Mouse (Mus musculus) layer of hippocampus, adult 18-20 months (tissue): ENCODE data around the gene Lnp1. TPM values are rescaled to one million over a fixed set of nuclear protein-coding genes. Genes with fewer than 3 reads are reported as not detected.
"Not testable (repeated sequence)": the region's sequence is repeated elsewhere in the genome, so short reads cannot be mapped to it uniquely, and the experiment has no call there.

Source experiments
- DNase-seq, 2 experiments: peaks; one replicate each; pipeline ENCODE4 v3.0.0; 2022; ENCODE audit warnings: low spot score in 2 of 2
- long read RNA-seq: library from polyadenylated mRNA; stranded (forward); transcript quantifications from one replicate; pipeline ENCODE4 v2.0.0, GENCODE M21; 2021
- total RNA-seq, 2 experiments: library from RNA; stranded (reverse); gene quantifications; 2 replicates each; pipeline ENCODE4 v1.2.3; 2021

Lnp1 gene
- total RNA-seq = 1 to 10 TPM; 2.5 to 3.2 TPM
- long read RNA-seq, partial matches to known transcripts = 0 of 1 reads
- long read RNA-seq, other reads (novel, unspliced or antisense) = 0 of 1 reads

GRCm38 (mm10) chr16:56928023-56928422, at the start of gene Lnp1:
Lnp1 (minus strand) TSS chr16:56928061.
- peak in 1 of 2 experiments; percentile 55 for DNase-seq

GRCm38 (mm10) chr16:56974646-56975045, 46.8 kb upstream of the Lnp1 start:
- DNase-seq = no peak

GRCm38 (mm10) chr16:56958311-56958710, 30.4 kb upstream of the Lnp1 start:
- DNase-seq = not testable (repeated sequence)

- no peak for DNase-seq
Measured at GRCm38 (mm10) chr16:56949085-56949484, 21.2 kb upstream of the Lnp1 start.

GRCm38 (mm10) chr16:56942341-56942740, 14.5 kb upstream of the Lnp1 start:
- no peak for DNase-seq

GRCm38 (mm10) chr16:56920102-56920657, 7.7 kb downstream of the Lnp1 start:
- peak in 1 of 2 experiments; percentile 68 for DNase-seq

- no peak for DNase-seq
Measured at GRCm38 (mm10) chr16:56917230-56917629, 10.6 kb downstream of the Lnp1 start.

- no peak for DNase-seq
Measured at GRCm38 (mm10) chr16:56908986-56909385, 18.9 kb downstream of the Lnp1 start.

GRCm38 (mm10) chr16:56902206-56902605, 25.7 kb downstream of the Lnp1 start:
- not testable (repeated sequence) for DNase-seq

GRCm38 (mm10) chr16:56891583-56891982, 36.3 kb downstream of the Lnp1 start:
- no peak for DNase-seq

GRCm38 (mm10) chr16:56886616-56887116, 41.2 kb downstream of the Lnp1 start:
- DNase-seq = no peak

- peak; percentile 43 to 80 for DNase-seq
Measured at GRCm38 (mm10) chr16:56885824-56886615, 41.8 kb downstream of the Lnp1 start, which contains the start of gene Tmem45a. Tmem45a (minus strand) TSS chr16:56886166.

- DNase-seq = no peak
Measured at GRCm38 (mm10) chr16:56884811-56885210, 43.0 kb downstream of the Lnp1 start.

- DNase-seq = no peak
Measured at GRCm38 (mm10) chr16:56873410-56873809, 54.5 kb downstream of the Lnp1 start.

GRCm38 (mm10) chr16:56870458-56870857, 57.4 kb downstream of the Lnp1 start:
- DNase-seq = no peak

GRCm38 (mm10) chr16:56868361-56868760, 59.5 kb downstream of the Lnp1 start:
- DNase-seq = no peak

GRCm38 (mm10) chr16:56867591-56867990, 60.3 kb downstream of the Lnp1 start:
- DNase-seq = peak; percentile 7 to 59

Other genes starting within 250 kb of the Lnp1 start
- 10 to 100 TPM; 56.0 to 56.4 TPM for gene Tfg, start 210.6 kb downstream of the Lnp1 start, total RNA-seq
- not detected for gene Adgrg7, start 132.2 kb downstream of the Lnp1 start, total RNA-seq
- gene Tmem45a, start 41.9 kb downstream of the Lnp1 start, total RNA-seq = under 1 TPM; 0.56 to 0.59 TPM
- not detected for gene Tmem45a2, start 143.3 kb upstream of the Lnp1 start, total RNA-seq
- gene Tomm70a, start 193.6 kb upstream of the Lnp1 start, total RNA-seq = 10 to 100 TPM; 95.9 to 98.4 TPM
- gene Nit2, start 239.3 kb upstream of the Lnp1 start, total RNA-seq = 10 to 100 TPM; 10.7 to 14.0 TPM